Mouse (Mus musculus): ENCODE measurements around the gene Sufu.

GRCm38 (mm10) chr19:46511263-46511662, 114.6 kb downstream of the Sufu start:
- TF ChIP-seq POLR2A (IDR thresholded peaks at IDR 0.05; ENCODE audit: insufficient read length, low read depth), result peak; percentile 35
- no peak for TF ChIP-seq CEBPB (IDR thresholded peaks at IDR 0.05; ENCODE audit: insufficient read depth, poor library complexity, severe bottlenecking)
- TF ChIP-seq TCF12 (IDR thresholded peaks at IDR 0.05; ENCODE audit: insufficient read depth, poor library complexity, severe bottlenecking), result no peak
- no peak for TF ChIP-seq MYOG (IDR thresholded peaks at IDR 0.05; ENCODE audit: control insufficient read depth in 1 of 3, insufficient read depth in 1 of 3, insufficient read length in 2 of 3, low read depth in 2 of 3)
- no peak for TF ChIP-seq E2F4 (IDR thresholded peaks at IDR 0.05; ENCODE audit: insufficient read depth)
- TF ChIP-seq MAX (IDR thresholded peaks at IDR 0.05; ENCODE audit: low read depth), result no peak
- TF ChIP-seq POLR2AphosphoS2 (IDR thresholded peaks at IDR 0.05; ENCODE audit: insufficient read length, low read depth), result no peak
